Mouse (Mus musculus) CH12.LX (cell line): ENCODE measurements around the gene Lama1. TPM values are rescaled to one million over a fixed set of nuclear protein-coding genes. Genes with fewer than 3 reads are reported as not detected.

Experiments
- DNase-seq: peaks from one replicate; pipeline ENCODE4 v3.0.0-alpha.2; 2013; ENCODE audit errors: extremely low read depth
- H3K27ac ChIP-seq: 2 replicates; pipeline ENCODE4 v1.5.1; 2012; ENCODE audit warnings: low read depth, mild to moderate bottlenecking, control low read depth, moderate library complexity; ENCODE audit not compliant: insufficient read depth
- H3K27me3 ChIP-seq: replicated peaks from 2 replicates; pipeline ENCODE3; 2012; ENCODE audit warnings: inconsistent platforms
- H3K36me3 ChIP-seq, 2 experiments: replicated peaks in 1 of 2; 2 replicates each; pipeline versions ENCODE3 to v1.6.1; 2012; ENCODE audit warnings: inconsistent platforms in 1 of 2, low read length in 1 of 2, mild to moderate bottlenecking in 1 of 2, mixed read lengths in 1 of 2, moderate library complexity in 1 of 2; ENCODE audit not compliant: control insufficient read depth in 1 of 2, insufficient read depth in 1 of 2
- H3K4me1 ChIP-seq, 2 experiments: 2 replicates each; pipeline ENCODE4 v1.6.1; 2012; ENCODE audit warnings: inconsistent platforms in 1 of 2, moderate library complexity in 1 of 2; ENCODE audit not compliant: insufficient read depth in 2 of 2, control insufficient read depth in 1 of 2
- H3K4me2 ChIP-seq: 2 replicates; pipeline ENCODE4 v1.6.1; 2012; ENCODE audit warnings: low read depth, mild to moderate bottlenecking, control low read depth; ENCODE audit not compliant: poor library complexity, insufficient read depth, severe bottlenecking
- H3K4me3 ChIP-seq, 3 experiments: fragments of 150-350 bp in 1 of 3; sonication (generic) in 1 of 3; replicated peaks in 1 of 3; 2 replicates each; pipeline versions ENCODE3 to v1.5.1; 2011 to 2012; ENCODE audit warnings: low read depth in 2 of 3, low read length in 2 of 3, mild to moderate bottlenecking in 2 of 3, moderate library complexity in 2 of 3, control low read depth in 1 of 3, improper control_type of control experiment in 1 of 3, inconsistent platforms in 1 of 3, mixed read lengths in 1 of 3; ENCODE audit not compliant: poor library complexity in 1 of 3
- H3K79me2 ChIP-seq: replicated peaks from 2 replicates; pipeline ENCODE4 v1.6.1; 2012; ENCODE audit warnings: mild to moderate bottlenecking, moderate library complexity; ENCODE audit not compliant: control insufficient read depth, poor library complexity, insufficient read depth, severe bottlenecking; ENCODE audit errors: extremely low read depth
- H3K9ac ChIP-seq: 2 replicates; pipeline ENCODE4 v1.6.1; 2012; ENCODE audit warnings: low read depth, mild to moderate bottlenecking, control low read depth, moderate library complexity; ENCODE audit not compliant: insufficient read depth
- H3K9me3 ChIP-seq: replicated peaks from 2 replicates; pipeline ENCODE3; 2012; ENCODE audit warnings: low read length, inconsistent platforms, mixed read lengths
- ELF1 ChIP-seq: IDR thresholded peaks from 2 replicates; pipeline ENCODE4 v1.6.1; 2014; ENCODE audit warnings: low read depth, mild to moderate bottlenecking, inconsistent platforms, low read length, improper control_type of control experiment
- EP300 ChIP-seq: IDR thresholded peaks from 2 replicates; pipeline ENCODE4 v1.6.1; 2011; ENCODE audit warnings: low read length, improper control_type of control experiment
- IRF4 ChIP-seq: IDR thresholded peaks from 2 replicates; pipeline ENCODE4 v1.6.1; 2014; ENCODE audit warnings: low read depth, mild to moderate bottlenecking, inconsistent platforms, low read length, improper control_type of control experiment
- KAT2A ChIP-seq: IDR thresholded peaks from 2 replicates; pipeline ENCODE4 v1.6.1; 2012; ENCODE audit warnings: low read length, improper control_type of control experiment, inconsistent platforms; ENCODE audit not compliant: insufficient replicate concordance
- MAFK ChIP-seq: IDR thresholded peaks from 2 replicates; pipeline ENCODE4 v1.6.1; 2011; ENCODE audit warnings: low read length, improper control_type of control experiment; ENCODE audit not compliant: insufficient replicate concordance
- MXI1 ChIP-seq: IDR thresholded peaks from 2 replicates; pipeline ENCODE4 v1.6.1; 2011; ENCODE audit warnings: mild to moderate bottlenecking, low read depth, low read length, improper control_type of control experiment
- MYC ChIP-seq: IDR thresholded peaks from 2 replicates; pipeline ENCODE4 v1.6.1; 2011; ENCODE audit warnings: low read depth, mild to moderate bottlenecking, improper control_type of control experiment, low read length
- PAX5 ChIP-seq: IDR thresholded peaks from 2 replicates; pipeline ENCODE4 v1.6.1; 2012; ENCODE audit warnings: low read length, inconsistent platforms, mixed read lengths
- POLR2AphosphoS2 ChIP-seq: IDR thresholded peaks from 2 replicates; pipeline ENCODE4 v1.6.1; 2011; ENCODE audit warnings: low read depth, low read length, improper control_type of control experiment
- TBP ChIP-seq: conservative IDR thresholded peaks from 2 replicates; pipeline ENCODE4 v1.6.1; 2011; ENCODE audit warnings: low read depth, low read length, improper control_type of control experiment
- UBTF ChIP-seq: IDR thresholded peaks from 2 replicates; pipeline ENCODE4 v1.6.1; 2012; ENCODE audit warnings: low read depth, mild to moderate bottlenecking, inconsistent platforms, low read length, improper control_type of control experiment, moderate library complexity
- USF1 ChIP-seq: IDR thresholded peaks from 2 replicates; pipeline ENCODE4 v1.6.1; 2014; ENCODE audit warnings: low read depth, mild to moderate bottlenecking, inconsistent platforms, low read length, improper control_type of control experiment
- ZC3H11A ChIP-seq: IDR thresholded peaks from 2 replicates; pipeline ENCODE4 v1.6.1; 2012; ENCODE audit warnings: low read depth, mild to moderate bottlenecking, inconsistent platforms, low read length, improper control_type of control experiment
- dilution Hi-C: fragments of 300-500 bp; cut with MboI; formaldehyde crosslinking; loops from 2 replicates; pipeline ENCODE4 v1.14.3; 2020; ENCODE audit warnings: low sequenced_read_pairs; ENCODE audit not compliant: extremely low pct_unique_long_range_greater_than_20kb, extremely low pct_ligation_motif_present
- in situ Hi-C: fragments of 300-500 bp; cut with MboI; formaldehyde crosslinking; loops from 3 replicates; pipeline ENCODE4 v1.14.3; 2019; ENCODE audit warnings: low sequenced_read_pairs, low pct_ligation_motif_present, low pct_unique_long_range_greater_than_20kb, mixed read lengths
- polyA plus RNA-seq: library from polyadenylated mRNA; unstranded; fragments of >175 nt; gene quantifications from 2 replicates; pipeline ENCODE4 v1.2.1, GENCODE M21; 2012; ENCODE audit warnings: low read depth; ENCODE audit not compliant: insufficient read length
- total RNA-seq, 2 experiments: library from RNA; depleted of rRNA; stranded (reverse); fragments of 300-350 nt in 1 of 2; fragments of >200 nt in 1 of 2; gene quantifications; 2 replicates each; pipeline ENCODE4 v1.2.3; 2012 to 2014

Lama1 gene
- total and polyA plus RNA-seq, 3 experiments = not detected

- no peak for DNase-seq
- H3K79me2 ChIP-seq = no peaks in the 10 kb centered on the region
- peaks cover 81% of the 10 kb centered on the region for H3K9me3 ChIP-seq
- no peak overlapping the region for H3K27ac ChIP-seq
- no peaks in the 10 kb centered on the region for H3K27me3 ChIP-seq
- in situ Hi-C loops = no loop called here
- H3K36me3 ChIP-seq = no peaks in the 10 kb centered on the region
- H3K4me2 ChIP-seq = no peak overlapping the region
- H3K4me3 ChIP-seq = no peak overlapping the region
- H3K9ac ChIP-seq = no peak overlapping the region
- no peak for TF ChIP-seq ZC3H11A
- TF ChIP-seq UBTF = no peak
- TF ChIP-seq USF1 = no peak
- no peak for TF ChIP-seq POLR2AphosphoS2
- TF ChIP-seq MXI1 = no peak
- no peak for TF ChIP-seq ELF1
- TF ChIP-seq EP300 = no peak
- no peak for TF ChIP-seq PAX5
- TF ChIP-seq KAT2A = no peak
- no peak for TF ChIP-seq MAFK
- TF ChIP-seq MYC = no peak
- TF ChIP-seq IRF4 = no peak
- TF ChIP-seq TBP = no peak
- TF ChIP-seq, all 38 proteins: peak for 0
- dilution Hi-C loops = no loop called here
- H3K4me1 ChIP-seq = no peaks in the 10 kb centered on the region
These were observed 172.9 kb downstream of the Lama1 start for GRCm38 (mm10) chr17:67869731-67870601.

Other genes starting within 250 kb of the Lama1 start
- gene Lrrc30, start 64.5 kb upstream of the Lama1 start, total RNA-seq (2012; rRNA removed) = not detected in 2 replicates
- not detected in 2 replicates for gene Lrrc30, start 64.5 kb upstream of the Lama1 start, total RNA-seq (2014; rRNA removed)
- gene Lrrc30, start 64.5 kb upstream of the Lama1 start, polyA plus RNA-seq = not detected in 2 replicates